Mouse (Mus musculus) CH12.LX (cell line): Measurements from ENCODE around the gene Ms4a6d. TPM values are rescaled to one million over a fixed set of nuclear protein-coding genes. Genes with fewer than 3 reads are reported as not detected.
"Not testable (repeated sequence)": the region's sequence is repeated elsewhere in the genome, so short reads cannot be mapped to it uniquely, and the experiment has no call there.

Experiments used
- DNase-seq: peaks from one replicate; pipeline ENCODE4 v3.0.0-alpha.2; 2013; ENCODE audit errors: extremely low read depth
- H3K27ac ChIP-seq: 2 replicates; pipeline ENCODE4 v1.5.1; 2012; ENCODE audit warnings: low read depth, mild to moderate bottlenecking, control low read depth, moderate library complexity; ENCODE audit not compliant: insufficient read depth
- H3K27me3 ChIP-seq: replicated peaks from 2 replicates; pipeline ENCODE3; 2012; ENCODE audit warnings: inconsistent platforms
- H3K36me3 ChIP-seq, 2 experiments: replicated peaks in 1 of 2; 2 replicates each; pipeline versions ENCODE3 to v1.6.1; 2012; ENCODE audit warnings: inconsistent platforms in 1 of 2, low read length in 1 of 2, mild to moderate bottlenecking in 1 of 2, mixed read lengths in 1 of 2, moderate library complexity in 1 of 2; ENCODE audit not compliant: control insufficient read depth in 1 of 2, insufficient read depth in 1 of 2
- H3K4me1 ChIP-seq, 2 experiments: 2 replicates each; pipeline ENCODE4 v1.6.1; 2012; ENCODE audit warnings: inconsistent platforms in 1 of 2, moderate library complexity in 1 of 2; ENCODE audit not compliant: insufficient read depth in 2 of 2, control insufficient read depth in 1 of 2
- H3K4me2 ChIP-seq: 2 replicates; pipeline ENCODE4 v1.6.1; 2012; ENCODE audit warnings: low read depth, mild to moderate bottlenecking, control low read depth; ENCODE audit not compliant: poor library complexity, insufficient read depth, severe bottlenecking
- H3K4me3 ChIP-seq, 3 experiments: fragments of 150-350 bp in 1 of 3; sonication (generic) in 1 of 3; replicated peaks in 1 of 3; 2 replicates each; pipeline versions ENCODE3 to v1.5.1; 2011 to 2012; ENCODE audit warnings: low read depth in 2 of 3, low read length in 2 of 3, mild to moderate bottlenecking in 2 of 3, moderate library complexity in 2 of 3, control low read depth in 1 of 3, improper control_type of control experiment in 1 of 3, inconsistent platforms in 1 of 3, mixed read lengths in 1 of 3; ENCODE audit not compliant: poor library complexity in 1 of 3
- H3K79me2 ChIP-seq: replicated peaks from 2 replicates; pipeline ENCODE4 v1.6.1; 2012; ENCODE audit warnings: mild to moderate bottlenecking, moderate library complexity; ENCODE audit not compliant: control insufficient read depth, poor library complexity, insufficient read depth, severe bottlenecking; ENCODE audit errors: extremely low read depth
- H3K9ac ChIP-seq: 2 replicates; pipeline ENCODE4 v1.6.1; 2012; ENCODE audit warnings: low read depth, mild to moderate bottlenecking, control low read depth, moderate library complexity; ENCODE audit not compliant: insufficient read depth
- H3K9me3 ChIP-seq: replicated peaks from 2 replicates; pipeline ENCODE3; 2012; ENCODE audit warnings: low read length, inconsistent platforms, mixed read lengths
- CHD2 ChIP-seq: IDR thresholded peaks from 2 replicates; pipeline ENCODE4 v1.6.1; 2011; ENCODE audit warnings: low read length, improper control_type of control experiment
- EP300 ChIP-seq: IDR thresholded peaks from 2 replicates; pipeline ENCODE4 v1.6.1; 2011; ENCODE audit warnings: low read length, improper control_type of control experiment
- ETS1 ChIP-seq: conservative IDR thresholded peaks from 2 replicates; pipeline ENCODE4 v1.6.1; 2012; ENCODE audit warnings: low read depth, mild to moderate bottlenecking, inconsistent platforms, low read length, improper control_type of control experiment, moderate library complexity
- IRF4 ChIP-seq: IDR thresholded peaks from 2 replicates; pipeline ENCODE4 v1.6.1; 2014; ENCODE audit warnings: low read depth, mild to moderate bottlenecking, inconsistent platforms, low read length, improper control_type of control experiment
- RCOR1 ChIP-seq: conservative IDR thresholded peaks from 2 replicates; pipeline ENCODE4 v1.6.1; 2012; ENCODE audit warnings: low read depth, mild to moderate bottlenecking, inconsistent platforms, low read length, improper control_type of control experiment
- dilution Hi-C: fragments of 300-500 bp; cut with MboI; formaldehyde crosslinking; loops from 2 replicates; pipeline ENCODE4 v1.14.3; 2020; ENCODE audit warnings: low sequenced_read_pairs; ENCODE audit not compliant: extremely low pct_unique_long_range_greater_than_20kb, extremely low pct_ligation_motif_present
- in situ Hi-C: fragments of 300-500 bp; cut with MboI; formaldehyde crosslinking; loops from 3 replicates; pipeline ENCODE4 v1.14.3; 2019; ENCODE audit warnings: low sequenced_read_pairs, low pct_ligation_motif_present, low pct_unique_long_range_greater_than_20kb, mixed read lengths
- polyA plus RNA-seq: library from polyadenylated mRNA; unstranded; fragments of >175 nt; gene quantifications from 2 replicates; pipeline ENCODE4 v1.2.1, GENCODE M21; 2012; ENCODE audit warnings: low read depth; ENCODE audit not compliant: insufficient read length
- total RNA-seq, 2 experiments: library from RNA; depleted of rRNA; stranded (reverse); fragments of 300-350 nt in 1 of 2; fragments of >200 nt in 1 of 2; gene quantifications; 2 replicates each; pipeline ENCODE4 v1.2.3; 2012 to 2014

Ms4a6d gene
- total and polyA plus RNA-seq, 3 experiments, result 2.7 to 3.3 (median 2.8) TPM

- H3K36me3 ChIP-seq, H3K27me3 ChIP-seq, H3K9me3 ChIP-seq, H3K4me3 ChIP-seq, H3K79me2 ChIP-seq, H3K27ac ChIP-seq, dilution Hi-C loops, in situ Hi-C loops: not testable (repeated sequence)
- peak; percentile 50 for DNase-seq
- Histone ChIP-seq H3K4me2 (peak overlapping the region; percentile 34; the same call in 1 of the 2 replicates), H3K9ac (peak overlapping the region; percentile 44; the same call in 1 of the 2 replicates), H3K4me1 (peaks cover 3 to 16% of the 10 kb centered on the region in 2 experiments)
- peak; percentile 73 for TF ChIP-seq ETS1
- peak; percentile 89 for TF ChIP-seq IRF4
- TF ChIP-seq EP300, result peak; percentile 73
Measured at GRCm38 (mm10) chr19:11540166-11540821, 64.4 kb downstream of the Ms4a6d start.

GRCm38 (mm10) chr19:11537336-11537735 is 67.3 kb downstream of the Ms4a6d start:
- no peaks in the 10 kb centered on the region for H3K36me3 ChIP-seq
- no peak overlapping the region for H3K4me3 ChIP-seq
- H3K9me3 ChIP-seq, result no peaks in the 10 kb centered on the region
- no peaks in the 10 kb centered on the region for H3K27me3 ChIP-seq
- dilution Hi-C loops, result no loop called here
- H3K4me1 ChIP-seq, result peaks cover 3 to 20% of the 10 kb centered on the region in 2 experiments
- no peak for TF ChIP-seq RCOR1
- peak; percentile 58; the same call in 1 of the 2 replicates for TF ChIP-seq CHD2
- TF ChIP-seq, all 38 proteins: peak for 1
- no peaks in the 10 kb centered on the region for H3K79me2 ChIP-seq
- no peak overlapping the region for H3K27ac ChIP-seq
- no peak for DNase-seq
- no peak overlapping the region for H3K9ac ChIP-seq
- no peak overlapping the region for H3K4me2 ChIP-seq
- in situ Hi-C loops, result no loop called here

Other genes starting within 250 kb of the Ms4a6d start
- gene Ms4a4a, start 229.3 kb downstream of the Ms4a6d start, total RNA-seq (2012; rRNA removed), result 0.21 TPM in 1 of 2 replicates, not detected in the other
- gene Ms4a4a, start 229.3 kb downstream of the Ms4a6d start, total RNA-seq (2014; rRNA removed), result not detected in 2 replicates
- gene Ms4a4a, start 229.3 kb downstream of the Ms4a6d start, polyA plus RNA-seq, result 0.29 TPM in 1 of 2 replicates, not detected in the other
- gene Ms4a4c, start 200.1 kb downstream of the Ms4a6d start, total RNA-seq (2012; rRNA removed), result 0.08 and 0.38 TPM in 2 replicates
- 0.54 and 2.5 TPM in 2 replicates for gene Ms4a4c, start 200.1 kb downstream of the Ms4a6d start, total RNA-seq (2014; rRNA removed)
- gene Ms4a4c, start 200.1 kb downstream of the Ms4a6d start, polyA plus RNA-seq, result 0.59 and 0.60 TPM in 2 replicates
- not detected in 2 replicates for gene Ms4a4b, start 161.3 kb downstream of the Ms4a6d start, total RNA-seq (2012; rRNA removed)
- gene Ms4a4b, start 161.3 kb downstream of the Ms4a6d start, total RNA-seq (2014; rRNA removed), result not detected in 2 replicates
- gene Ms4a4b, start 161.3 kb downstream of the Ms4a6d start, polyA plus RNA-seq, result not detected in 2 replicates
- 3.5 and 5.0 TPM in 2 replicates for gene Ms4a6c, start 135.5 kb downstream of the Ms4a6d start, total RNA-seq (2012; rRNA removed)
- 20.0 and 22.2 TPM in 2 replicates for gene Ms4a6c, start 135.5 kb downstream of the Ms4a6d start, total RNA-seq (2014; rRNA removed)
- gene Ms4a6c, start 135.5 kb downstream of the Ms4a6d start, polyA plus RNA-seq, result 14.3 and 19.6 TPM in 2 replicates
- gene Gm8369, start 118.9 kb downstream of the Ms4a6d start, total RNA-seq (2012; rRNA removed), result 1.7 and 2.0 TPM in 2 replicates
- 4.3 and 5.2 TPM in 2 replicates for gene Gm8369, start 118.9 kb downstream of the Ms4a6d start, total RNA-seq (2014; rRNA removed)
- 0.68 and 1.2 TPM in 2 replicates for gene Gm8369, start 118.9 kb downstream of the Ms4a6d start, polyA plus RNA-seq
- gene Ms4a6b, start 88.3 kb downstream of the Ms4a6d start, total RNA-seq (2012; rRNA removed), result 0.55 and 0.76 TPM in 2 replicates
- 1.9 and 2.6 TPM in 2 replicates for gene Ms4a6b, start 88.3 kb downstream of the Ms4a6d start, total RNA-seq (2014; rRNA removed)
- 0.93 and 1.6 TPM in 2 replicates for gene Ms4a6b, start 88.3 kb downstream of the Ms4a6d start, polyA plus RNA-seq
- gene Ms4a4d, start 68.0 kb downstream of the Ms4a6d start, total RNA-seq (2012; rRNA removed), result not detected in 2 replicates
- gene Ms4a4d, start 68.0 kb downstream of the Ms4a6d start, total RNA-seq (2014; rRNA removed), result not detected in 2 replicates
- not detected in 2 replicates for gene Ms4a4d, start 68.0 kb downstream of the Ms4a6d start, polyA plus RNA-seq
- 0.21 TPM in 2 replicates for gene Ms4a2, start 18.9 kb upstream of the Ms4a6d start, total RNA-seq (2012; rRNA removed)
- gene Ms4a2, start 18.9 kb upstream of the Ms4a6d start, total RNA-seq (2014; rRNA removed), result 0.39 and 0.73 TPM in 2 replicates
- 0.18 and 0.53 TPM in 2 replicates for gene Ms4a2, start 18.9 kb upstream of the Ms4a6d start, polyA plus RNA-seq
- 0.34 and 0.59 TPM in 2 replicates for gene Ms4a3, start 36.0 kb upstream of the Ms4a6d start, total RNA-seq (2012; rRNA removed)
- 0.63 and 0.70 TPM in 2 replicates for gene Ms4a3, start 36.0 kb upstream of the Ms4a6d start, total RNA-seq (2014; rRNA removed)
- gene Ms4a3, start 36.0 kb upstream of the Ms4a6d start, polyA plus RNA-seq, result 0.51 and 0.91 TPM in 2 replicates
- gene Oosp2, start 55.7 kb upstream of the Ms4a6d start, total RNA-seq (2012; rRNA removed), result 2.6 and 2.7 TPM in 2 replicates
- gene Oosp2, start 55.7 kb upstream of the Ms4a6d start, total RNA-seq (2014; rRNA removed), result 8.1 and 14.1 TPM in 2 replicates
- 5.1 and 5.2 TPM in 2 replicates for gene Oosp2, start 55.7 kb upstream of the Ms4a6d start, polyA plus RNA-seq
- 43.9 and 49.5 TPM in 2 replicates for gene Oosp1, start 86.3 kb upstream of the Ms4a6d start, total RNA-seq (2012; rRNA removed)
- gene Oosp1, start 86.3 kb upstream of the Ms4a6d start, total RNA-seq (2014; rRNA removed), result 116 and 125 TPM in 2 replicates
- 45.9 and 58.6 TPM in 2 replicates for gene Oosp1, start 86.3 kb upstream of the Ms4a6d start, polyA plus RNA-seq
- gene Oosp3, start 92.2 kb upstream of the Ms4a6d start, total RNA-seq (2012; rRNA removed), result not detected in 2 replicates
- gene Oosp3, start 92.2 kb upstream of the Ms4a6d start, total RNA-seq (2014; rRNA removed), result not detected in 2 replicates
- not detected in 2 replicates for gene Oosp3, start 92.2 kb upstream of the Ms4a6d start, polyA plus RNA-seq
- 0.08 and 0.21 TPM in 2 replicates for gene Gif, start 142.7 kb upstream of the Ms4a6d start, total RNA-seq (2012; rRNA removed)
- gene Gif, start 142.7 kb upstream of the Ms4a6d start, total RNA-seq (2014; rRNA removed), result 0.20 and 0.28 TPM in 2 replicates
- gene Gif, start 142.7 kb upstream of the Ms4a6d start, polyA plus RNA-seq, result 0.24 and 0.26 TPM in 2 replicates
- 61.8 and 70.5 TPM in 2 replicates for gene Mrpl16, start 165.5 kb upstream of the Ms4a6d start, total RNA-seq (2012; rRNA removed)
- 74.7 and 77.3 TPM in 2 replicates for gene Mrpl16, start 165.5 kb upstream of the Ms4a6d start, total RNA-seq (2014; rRNA removed)
- 72.8 and 79.1 TPM in 2 replicates for gene Mrpl16, start 165.5 kb upstream of the Ms4a6d start, polyA plus RNA-seq
- 0.84 and 1.4 TPM in 2 replicates for gene Stx3, start 214.6 kb upstream of the Ms4a6d start, total RNA-seq (2012; rRNA removed)
- gene Stx3, start 214.6 kb upstream of the Ms4a6d start, total RNA-seq (2014; rRNA removed), result 0.16 TPM in 1 of 2 replicates, not detected in the other
- gene Stx3, start 214.6 kb upstream of the Ms4a6d start, polyA plus RNA-seq, result 4.7 and 5.0 TPM in 2 replicates
- not detected in 2 replicates for gene Olfr1417, start 234.4 kb upstream of the Ms4a6d start, total RNA-seq (2012; rRNA removed)
- gene Olfr1417, start 234.4 kb upstream of the Ms4a6d start, total RNA-seq (2014; rRNA removed), result not detected in 2 replicates
- gene Olfr1417, start 234.4 kb upstream of the Ms4a6d start, polyA plus RNA-seq, result not detected in 2 replicates